Mouse (Mus musculus) heart, embryonic 14.5 days (tissue): ENCODE measurements around the gene Ces2g. TPM values are rescaled to one million over a fixed set of nuclear protein-coding genes. Genes with fewer than 3 reads are reported as not detected.

ENCODE experiments used
- ATAC-seq: fragments of 200-750 bp; cut with Nextera tagmentation; 2 replicates; pipeline ENCODE4 v1.8.0; 2017; ENCODE audit warnings: low read depth, moderate TSS enrichment; ENCODE audit not compliant: insufficient number of reproducible peaks, insufficient read depth, low FRiP score
- H3K27ac ChIP-seq, 2 experiments: fragments of 200-500 bp in 1 of 2; fragments of 300-500 bp in 1 of 2; sonication (generic) in 1 of 2; replicated peaks in 1 of 2; 2 replicates each; pipeline ENCODE4 v1.5.1; 2012 to 2014; ENCODE audit warnings: low read depth in 2 of 2, low read length in 2 of 2, control low read depth in 1 of 2, mild to moderate bottlenecking in 1 of 2, mixed read lengths in 1 of 2; ENCODE audit not compliant: control insufficient read depth in 1 of 2, insufficient read depth in 1 of 2
- H3K27me3 ChIP-seq: fragments of 300-500 bp; sonication (generic); 2 replicates; pipeline ENCODE4 v1.6.1; 2014; ENCODE audit warnings: mild to moderate bottlenecking, low read length, control low read depth; ENCODE audit not compliant: control insufficient read depth, insufficient read depth
- H3K36me3 ChIP-seq: fragments of 300-500 bp; sonication (generic); 2 replicates; pipeline ENCODE4 v1.6.1; 2014; ENCODE audit warnings: mild to moderate bottlenecking, control low read depth, low read length, mixed read lengths; ENCODE audit not compliant: control insufficient read depth, insufficient read depth
- H3K4me1 ChIP-seq, 2 experiments: fragments of 200-500 bp in 1 of 2; fragments of 300-500 bp in 1 of 2; sonication (generic) in 1 of 2; 2 replicates each; pipeline ENCODE4 v1.6.1; 2012 to 2014; ENCODE audit warnings: low read length in 2 of 2, control low read depth in 1 of 2, mixed read lengths in 1 of 2; ENCODE audit not compliant: control insufficient read depth in 2 of 2, insufficient read depth in 2 of 2
- H3K4me2 ChIP-seq: fragments of 300-500 bp; sonication (generic); 2 replicates; pipeline ENCODE4 v1.6.1; 2014; ENCODE audit warnings: mild to moderate bottlenecking, low read length
- H3K4me3 ChIP-seq, 2 experiments: fragments of 200-500 bp in 1 of 2; fragments of 300-500 bp in 1 of 2; sonication (generic) in 1 of 2; 2 replicates each; pipeline ENCODE4 v1.5.1; 2012 to 2014; ENCODE audit warnings: low read length in 2 of 2, mild to moderate bottlenecking in 2 of 2, control low read depth in 1 of 2, low read depth in 1 of 2, moderate library complexity in 1 of 2; ENCODE audit not compliant: control insufficient read depth in 1 of 2, insufficient read depth in 1 of 2
- H3K9ac ChIP-seq: fragments of 300-500 bp; sonication (generic); 2 replicates; pipeline ENCODE4 v1.6.1; 2014; ENCODE audit warnings: mild to moderate bottlenecking, low read length
- H3K9me3 ChIP-seq: fragments of 300-500 bp; sonication (generic); 2 replicates; pipeline ENCODE4 v1.6.1; 2016; ENCODE audit warnings: low read length, control low read depth; ENCODE audit not compliant: control insufficient read depth
- WGBS: fragments of 180-500 bp; shearing (Covaris S2); extraction: QIAGEN DNeasy Blood & Tissue Kit; methylation state at CpG from one replicate; pipeline ENCODE4 v1.1.7; 2014; 5-methylcytosine and 5-hydroxymethylcytosine counted together
- polyA plus RNA-seq: library from polyadenylated mRNA; unstranded; fragments of >200 nt; fragmentation: Nextera tagmentation; extraction: Ambion mirVana; gene quantifications from 2 replicates; pipeline ENCODE4 v1.2.1, GENCODE M21; 2014

Ces2g gene
- polyA plus RNA-seq, 1 experiment from 2014 or later = 3.4 TPM

DNA sequence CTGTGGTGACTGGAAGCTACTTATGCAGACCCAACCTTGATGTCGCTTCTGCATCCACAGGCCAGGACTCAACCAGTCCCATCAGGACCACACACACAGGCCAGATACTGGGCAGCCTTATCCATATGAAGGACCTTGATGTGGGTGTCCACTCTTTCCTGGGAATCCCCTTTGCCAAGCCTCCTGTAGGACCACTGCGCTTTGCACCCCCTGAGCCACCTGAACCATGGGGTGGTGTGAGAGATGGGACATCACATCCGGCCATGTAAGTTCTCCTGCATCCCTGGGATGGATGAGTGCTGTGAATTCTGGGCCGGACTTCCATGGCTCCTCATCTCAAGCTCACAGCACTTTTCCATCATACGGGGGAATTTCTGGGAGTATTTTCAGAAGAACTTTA, 52.9 kb downstream of the Ces2g start:
- 90% methylated on average over 5 of the region's 5 CpGs for WGBS
- ATAC-seq = no peak
- Histone ChIP-seq H3K27me3 (no peaks in the 10 kb centered on the region), H3K36me3 (no peaks in the 10 kb centered on the region), H3K9ac (no peak overlapping the region), H3K4me2 (no peak overlapping the region), H3K27ac (no peak overlapping the region), H3K9me3 (no peaks in the 10 kb centered on the region), H3K4me3 (no peak overlapping the region), H3K4me1 (no peaks in the 10 kb centered on the region)

Other genes with a start within 250 kb of the Ces2g start
- gene Ces2a, start 227.7 kb upstream of the Ces2g start, polyA plus RNA-seq = not detected in 2 replicates
- not detected in 2 replicates for gene Ces2b, start 130.1 kb upstream of the Ces2g start, polyA plus RNA-seq
- gene Ces2c, start 114.7 kb upstream of the Ces2g start, polyA plus RNA-seq = not detected in 2 replicates
- gene Ces2e, start 35.5 kb upstream of the Ces2g start, polyA plus RNA-seq = 0.09 TPM in 2 replicates
- gene Ces2f, start 14.4 kb upstream of the Ces2g start, polyA plus RNA-seq = not detected in 2 replicates
- not detected in 2 replicates for gene Ces2h, start 39.1 kb downstream of the Ces2g start, polyA plus RNA-seq
- gene Ces3a, start 86.9 kb downstream of the Ces2g start, polyA plus RNA-seq = not detected in 2 replicates
- gene Ces3b, start 122.0 kb downstream of the Ces2g start, polyA plus RNA-seq = 0.12 TPM in 2 replicates
- gene Ces4a, start 170.1 kb downstream of the Ces2g start, polyA plus RNA-seq = not detected in 2 replicates
- 52.3 and 52.9 TPM in 2 replicates for gene Cbfb, start 209.0 kb downstream of the Ces2g start, polyA plus RNA-seq